Mouse (Mus musculus) G1E (cell line): ENCODE measurements around the gene Shisa9. TPM values are rescaled to one million over a fixed set of nuclear protein-coding genes. Genes with fewer than 3 reads are reported as not detected.

ENCODE experiments used
- ATAC-seq: 2 replicates; pipeline ENCODE4 v1.8.0; 2016; ENCODE audit warnings: mild to moderate bottlenecking; ENCODE audit not compliant: insufficient number of reproducible peaks, poor library complexity, low FRiP score, severe bottlenecking; ENCODE audit errors: extremely low read depth
- DNase-seq: peaks from one replicate; pipeline ENCODE4 v3.0.0; 2012; ENCODE audit warnings: low spot score
- H3K27me3 ChIP-seq: 2 replicates; pipeline ENCODE4 v1.6.1; 2012; ENCODE audit warnings: mild to moderate bottlenecking, low read length, inconsistent platforms; ENCODE audit not compliant: insufficient read depth
- H3K36me3 ChIP-seq: replicated peaks from 2 replicates; pipeline ENCODE3; 2012; ENCODE audit warnings: mild to moderate bottlenecking, inconsistent platforms
- H3K4me1 ChIP-seq: 2 replicates; pipeline ENCODE4 v1.6.1; 2012; ENCODE audit warnings: low read depth, low read length, inconsistent platforms, mixed read lengths; ENCODE audit not compliant: insufficient read depth
- H3K4me3 ChIP-seq: 2 replicates; pipeline ENCODE4 v1.5.1; 2012; ENCODE audit warnings: low read depth, mild to moderate bottlenecking, inconsistent platforms, low read length, moderate library complexity, mixed read lengths
- H3K9me3 ChIP-seq: replicated peaks from 2 replicates; pipeline ENCODE4 v1.6.1; 2012; ENCODE audit warnings: inconsistent platforms
- CTCF ChIP-seq: IDR thresholded peaks from 2 replicates; pipeline ENCODE4 v1.5.1; 2012; ENCODE audit warnings: low read depth, low read length, inconsistent platforms, mixed read lengths
- GATA1 ChIP-seq: IDR thresholded peaks from 2 replicates; pipeline ENCODE4 v1.6.1; 2012; ENCODE audit warnings: borderline replicate concordance, low read length, inconsistent platforms, mixed read lengths
- GATA2 ChIP-seq: IDR thresholded peaks from 2 replicates; pipeline ENCODE4 v1.6.1; 2012; ENCODE audit warnings: low read depth, low read length, inconsistent platforms, borderline replicate concordance
- POLR2AphosphoS5 ChIP-seq: IDR thresholded peaks from 2 replicates; pipeline ENCODE4 v1.6.1; 2012; ENCODE audit warnings: low read depth, low read length, inconsistent platforms; ENCODE audit not compliant: insufficient replicate concordance
- TAL1 ChIP-seq: conservative IDR thresholded peaks from 2 replicates; pipeline ENCODE4 v1.6.1; 2012; ENCODE audit warnings: low read depth, low read length, inconsistent platforms, mixed read lengths
- polyA plus RNA-seq: library from polyadenylated mRNA; stranded (reverse); fragments of >175 nt; gene quantifications from 2 replicates; pipeline ENCODE4 v1.2.3, GENCODE M21; 2012
- total RNA-seq, 2 experiments: library from RNA; stranded (forward) in 1 of 2; stranded (reverse) in 1 of 2; fragments of 200-1000 nt in 1 of 2; fragments of >200 nt in 1 of 2; fragmentation: Nextera tagmentation in 1 of 2; gene quantifications; 2 replicates each; pipeline ENCODE4 v1.2.3; 2014 to 2017

The Shisa9 gene
- total and polyA plus RNA-seq, 3 experiments, result 0.11 to 23.3 TPM; not detected in 1

DNA sequence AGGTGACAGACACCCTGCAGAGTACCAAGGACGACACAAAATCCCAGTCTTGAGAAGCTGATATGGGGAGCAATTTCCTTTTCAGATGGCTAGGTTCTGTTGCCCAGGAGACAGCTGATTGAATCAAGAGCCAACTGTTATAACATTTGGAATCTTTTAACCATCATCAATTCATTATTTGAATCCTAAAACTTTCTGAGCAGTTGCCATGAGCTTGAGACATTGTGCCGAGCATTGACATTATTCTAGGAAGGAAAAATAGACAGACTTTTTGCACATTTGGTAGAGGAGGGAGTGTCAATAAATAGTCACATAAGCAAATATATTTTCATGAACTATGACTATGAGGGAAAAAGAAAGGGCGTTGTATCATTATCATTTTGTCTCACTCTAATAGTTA lies 243.0 kb downstream of the Shisa9 start:
- peaks cover 12% of the 10 kb centered on the region; the same call in 1 of the 2 replicates for H3K27me3 ChIP-seq
- H3K4me1 ChIP-seq, result no peaks in the 10 kb centered on the region
- no peak for DNase-seq
- ATAC-seq, result no peak
- no peaks in the 10 kb centered on the region for H3K9me3 ChIP-seq
- no peak overlapping the region for H3K4me3 ChIP-seq
- TF ChIP-seq TAL1 (no peak), POLR2AphosphoS5 (no peak), GATA1 (no peak), GATA2 (no peak), CTCF (no peak)
- no peaks in the 10 kb centered on the region for H3K36me3 ChIP-seq

DNA sequence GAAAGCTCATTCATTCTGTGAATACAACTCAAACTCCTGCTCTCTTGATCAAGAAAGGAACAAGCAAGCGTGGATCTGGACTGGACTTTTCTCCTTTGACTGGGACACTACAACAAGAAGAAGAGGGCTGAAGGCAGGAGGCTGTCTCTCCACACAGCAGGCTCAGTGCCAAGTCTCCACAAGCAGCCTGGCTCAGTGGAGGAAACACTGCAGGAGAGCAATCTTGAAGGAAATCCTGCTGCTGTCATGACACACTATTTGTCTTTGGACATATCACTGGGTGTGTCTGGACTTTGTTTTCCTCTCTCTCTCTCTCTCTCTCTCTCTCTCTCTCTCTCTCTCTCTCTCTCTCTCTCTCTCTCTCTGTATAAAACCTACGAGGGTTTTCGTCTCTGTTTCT lies 249.4 kb downstream of the Shisa9 start:
- no peak for DNase-seq
- H3K36me3 ChIP-seq, result no peaks in the 10 kb centered on the region
- ATAC-seq, result no peak
- TF ChIP-seq GATA1 (no peak), GATA2 (no peak), POLR2AphosphoS5 (no peak), TAL1 (no peak)
- H3K9me3 ChIP-seq, result no peaks in the 10 kb centered on the region
- peaks cover 20% of the 10 kb centered on the region for H3K27me3 ChIP-seq
- no peaks in the 10 kb centered on the region for H3K4me1 ChIP-seq
- no peak overlapping the region for H3K4me3 ChIP-seq

DNA sequence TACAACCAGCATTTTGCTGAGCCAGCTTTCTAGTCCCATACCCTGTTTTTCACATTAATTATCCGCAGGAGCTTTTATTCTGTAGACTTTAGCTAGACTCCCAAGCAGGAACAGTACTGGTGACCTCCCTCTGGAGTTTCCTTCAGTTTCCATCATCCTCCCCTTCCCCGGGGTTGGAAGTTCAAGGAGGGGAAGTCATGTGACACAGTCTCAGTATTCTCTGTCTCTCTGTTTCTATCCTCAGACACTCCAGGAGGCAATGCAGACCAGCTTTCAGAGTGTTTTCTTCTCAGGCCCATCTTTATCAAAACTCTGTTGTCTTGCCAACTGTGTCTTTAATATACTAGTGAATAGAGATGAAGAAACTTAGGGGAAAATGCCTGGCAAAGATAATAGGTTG lies 250.4 kb downstream of the Shisa9 start:
- Histone ChIP-seq H3K9me3 (no peaks in the 10 kb centered on the region), H3K36me3 (no peaks in the 10 kb centered on the region), H3K4me1 (no peaks in the 10 kb centered on the region), H3K27me3 (peaks cover 19% of the 10 kb centered on the region), H3K4me3 (no peak overlapping the region)
- no peak for ATAC-seq
- TF ChIP-seq CTCF (no peak), GATA2 (no peak), POLR2AphosphoS5 (no peak), GATA1 (no peak), TAL1 (no peak)
- no peak for DNase-seq

DNA sequence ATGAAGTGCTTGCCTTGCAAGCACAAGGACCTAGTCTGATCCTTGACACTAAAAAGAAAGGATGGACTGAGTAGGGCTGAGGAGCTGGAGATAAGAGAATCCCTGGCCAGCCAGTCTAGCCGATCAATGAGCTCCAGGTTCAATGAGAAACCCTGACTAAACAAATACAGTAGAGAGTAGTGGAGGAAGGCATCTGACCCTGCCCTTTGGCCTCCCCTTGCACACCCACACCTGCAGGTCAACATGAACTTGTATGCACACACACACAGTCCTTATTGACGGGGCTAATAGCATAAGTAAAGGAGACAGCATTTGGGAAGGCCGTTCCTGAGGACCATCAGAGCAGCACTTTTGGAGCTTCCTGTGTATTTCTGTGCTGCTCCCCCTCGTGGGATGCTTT lies 254.7 kb downstream of the Shisa9 start:
- ATAC-seq (no peak), DNase-seq (no peak)
- Histone ChIP-seq H3K9me3 (no peaks in the 10 kb centered on the region), H3K4me1 (no peaks in the 10 kb centered on the region), H3K36me3 (no peaks in the 10 kb centered on the region), H3K4me3 (no peak overlapping the region), H3K27me3 (peaks cover 17% of the 10 kb centered on the region)
- no peak for TF ChIP-seq GATA1
- no peak for TF ChIP-seq CTCF
- TF ChIP-seq POLR2AphosphoS5, result no peak
- TF ChIP-seq GATA2, result no peak
- TF ChIP-seq TAL1, result no peak

DNA sequence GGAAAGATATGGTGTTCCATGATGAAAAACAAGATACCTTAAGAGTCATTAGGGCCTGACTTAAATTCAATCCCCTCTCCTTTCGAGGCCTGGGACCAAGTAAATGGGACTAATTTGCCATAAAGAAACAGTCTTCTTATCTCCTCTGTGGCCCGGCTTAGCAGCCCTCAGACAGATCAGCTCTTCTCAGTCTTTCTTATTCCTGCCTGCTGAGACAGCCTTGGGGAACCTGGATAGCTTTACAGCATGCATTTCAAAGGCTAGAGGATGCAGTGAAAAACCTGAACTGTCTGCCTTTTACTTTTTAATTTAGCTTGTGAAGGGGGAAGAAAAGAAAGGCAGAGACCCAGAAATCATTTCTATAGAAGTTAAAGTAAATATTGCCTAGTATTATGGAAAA lies 275.4 kb downstream of the Shisa9 start:
- Histone ChIP-seq H3K4me1 (no peaks in the 10 kb centered on the region), H3K9me3 (no peaks in the 10 kb centered on the region), H3K36me3 (no peaks in the 10 kb centered on the region), H3K4me3 (no peak overlapping the region), H3K27me3 (peaks cover 18% of the 10 kb centered on the region)
- ATAC-seq (no peak), DNase-seq (no peak)
- TF ChIP-seq CTCF (no peak), POLR2AphosphoS5 (no peak), GATA2 (no peak), TAL1 (no peak), GATA1 (no peak)

DNA sequence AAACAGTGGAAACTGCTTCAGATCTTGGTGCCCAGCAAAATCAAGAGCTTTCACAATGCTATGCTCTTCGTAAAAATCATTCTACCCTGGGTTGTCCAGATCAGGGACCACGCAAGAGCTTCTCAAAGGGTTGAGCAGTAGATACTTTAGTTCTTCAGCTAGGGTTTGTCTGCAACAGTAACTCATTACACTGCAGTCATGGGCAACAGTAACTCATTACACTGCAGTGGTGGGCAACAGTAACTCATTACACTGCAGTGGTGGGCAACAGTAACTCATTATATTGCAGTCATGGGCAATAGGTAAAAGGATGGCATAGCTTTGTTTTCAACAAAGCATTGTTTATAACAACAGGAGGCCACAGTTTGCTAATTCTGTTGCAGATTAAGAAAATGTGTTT lies 281.9 kb downstream of the Shisa9 start:
- ATAC-seq (no peak), DNase-seq (no peak)
- peaks cover 24% of the 10 kb centered on the region for H3K27me3 ChIP-seq
- H3K36me3 ChIP-seq, result no peaks in the 10 kb centered on the region
- H3K9me3 ChIP-seq, result no peaks in the 10 kb centered on the region
- no peak overlapping the region for H3K4me3 ChIP-seq
- TF ChIP-seq POLR2AphosphoS5, result no peak
- TF ChIP-seq GATA1, result no peak
- TF ChIP-seq TAL1, result no peak
- no peak for TF ChIP-seq GATA2
- no peak for TF ChIP-seq CTCF
- no peaks in the 10 kb centered on the region for H3K4me1 ChIP-seq
